Mouse (Mus musculus): Measurements from ENCODE around the gene Tex26. TPM values are rescaled to one million over a fixed set of nuclear protein-coding genes. Genes with fewer than 3 reads are reported as not detected.

The Tex26 gene
- total RNA-seq (2021), result 1 to 10 TPM in 1 of 2 experiments, not detected in 1; 1.0 TPM

GRCm38 (mm10) chr5:149439531-149440179 is at the start of gene Tex26:
Tex26 (plus strand) TSS chr5:149439660.
- intact Hi-C loops (cut with DNase I), result no loop called here
- peak; percentile 40 to 86 for DNase-seq (ENCODE audit: extremely low spot score in 1 of 2, low spot score in 2 of 2)

- intact Hi-C loops (cut with DNase I), result no loop called here
- DNase-seq (ENCODE audit: extremely low spot score in 1 of 2, low spot score in 2 of 2), result no peak
Measured at GRCm38 (mm10) chr5:149391574-149392375, 47.7 kb upstream of the Tex26 start.

- intact Hi-C loops (cut with DNase I), result no loop called here
- DNase-seq (ENCODE audit: extremely low spot score in 1 of 2, low spot score in 2 of 2), result no peak
Measured at GRCm38 (mm10) chr5:149392420-149392988, 47.0 kb upstream of the Tex26 start.

DNA sequence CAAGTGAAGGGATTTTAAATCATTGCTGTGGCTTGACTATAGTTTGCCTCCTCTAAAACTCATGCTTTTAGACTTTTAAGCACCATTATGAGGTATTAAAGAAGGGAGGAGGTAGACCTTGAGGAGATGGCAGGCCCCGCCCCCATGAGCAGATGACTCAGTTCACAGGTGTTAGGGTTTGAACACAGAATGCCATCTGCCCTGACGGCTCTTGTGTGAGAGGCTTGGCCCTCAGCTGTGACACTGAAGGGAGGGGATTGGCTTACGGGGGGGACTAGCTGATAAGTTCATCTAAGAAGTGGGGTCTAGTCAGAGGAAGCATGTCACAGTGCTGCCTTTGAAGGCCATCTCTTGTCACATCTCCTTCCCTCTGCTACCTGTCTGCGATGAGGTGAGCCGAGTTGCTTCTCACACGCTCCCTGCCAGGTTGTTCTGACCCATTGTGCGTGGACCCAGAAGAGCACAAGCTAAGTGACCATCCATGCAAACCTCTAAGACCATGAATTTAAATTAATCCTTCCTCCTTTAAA is 37.9 kb upstream of the Tex26 start:
- no peak for DNase-seq (ENCODE audit: extremely low spot score in 1 of 2, low spot score in 2 of 2)
- intact Hi-C loops (cut with DNase I), result no loop called here

DNA sequence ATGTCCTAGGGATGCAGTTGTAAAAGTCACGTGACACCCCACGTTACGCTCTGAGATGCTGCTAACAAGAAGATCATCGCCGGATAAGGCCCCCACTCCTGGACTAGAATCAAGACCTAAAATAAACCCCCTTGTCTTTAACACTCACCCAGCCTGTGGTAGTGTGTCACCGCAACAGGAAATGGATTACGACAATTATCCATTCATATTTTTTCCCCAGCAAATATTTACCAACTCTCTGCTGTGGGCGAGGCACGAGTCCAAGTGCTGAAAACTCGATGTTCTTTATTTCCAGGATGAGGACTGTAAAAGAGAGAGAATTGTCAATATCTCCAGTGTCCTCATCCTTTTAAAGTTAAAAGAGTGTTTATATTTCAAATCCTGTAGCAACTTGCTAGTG is 37.4 kb upstream of the Tex26 start:
- no peak for DNase-seq (ENCODE audit: extremely low spot score in 1 of 2, low spot score in 2 of 2)
- intact Hi-C loops (cut with DNase I), result no loop called here

DNA sequence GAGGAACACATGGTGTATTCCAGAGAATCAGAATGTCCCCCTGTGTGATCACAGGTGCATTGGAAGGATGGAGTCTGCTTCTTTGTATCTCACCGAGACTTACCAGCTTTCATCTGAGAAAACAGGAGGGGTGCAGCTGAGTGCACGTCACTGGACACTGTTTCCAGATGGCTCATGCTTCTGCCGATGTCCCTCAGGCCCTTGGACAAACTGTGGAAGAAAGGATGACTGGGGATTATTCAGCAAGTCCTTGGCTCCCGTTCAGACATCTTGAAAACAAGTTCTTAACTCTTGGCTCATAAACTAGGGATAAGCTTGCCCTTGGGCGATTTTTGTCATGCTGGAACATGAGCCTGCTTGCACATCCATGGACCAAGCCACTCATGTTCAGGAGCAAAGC is 36.1 kb upstream of the Tex26 start:
- intact Hi-C loops (cut with DNase I), result no loop called here
- DNase-seq (ENCODE audit: extremely low spot score in 1 of 2, low spot score in 2 of 2), result no peak

DNA sequence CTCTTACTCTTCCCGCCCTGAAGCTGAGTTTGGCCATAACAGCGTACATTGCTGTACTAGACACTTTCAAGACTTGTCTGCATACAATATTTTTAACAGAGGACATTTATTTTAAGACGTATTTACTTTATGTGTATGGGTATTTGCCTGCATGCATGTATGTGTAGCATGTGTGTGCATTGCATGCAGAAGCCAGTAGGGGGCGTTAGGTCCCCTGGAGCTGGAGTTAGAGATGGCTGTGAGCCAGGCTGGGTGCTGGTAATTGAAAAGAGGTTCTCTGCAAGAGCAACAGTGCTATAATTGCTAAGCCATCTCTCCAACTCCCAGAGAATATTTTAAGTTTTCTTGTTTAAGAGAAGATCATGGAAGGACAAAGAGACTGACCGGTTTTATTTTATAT is 34.8 kb upstream of the Tex26 start:
- intact Hi-C loops (cut with DNase I), result no loop called here
- no peak for DNase-seq (ENCODE audit: extremely low spot score in 1 of 2, low spot score in 2 of 2)

GRCm38 (mm10) chr5:149406791-149407276 is 32.6 kb upstream of the Tex26 start:
- intact Hi-C loops (cut with DNase I), result no loop called here
- peak in 1 of 2 experiments; percentile 62 for DNase-seq (ENCODE audit: extremely low spot score in 1 of 2, low spot score in 2 of 2)

DNA sequence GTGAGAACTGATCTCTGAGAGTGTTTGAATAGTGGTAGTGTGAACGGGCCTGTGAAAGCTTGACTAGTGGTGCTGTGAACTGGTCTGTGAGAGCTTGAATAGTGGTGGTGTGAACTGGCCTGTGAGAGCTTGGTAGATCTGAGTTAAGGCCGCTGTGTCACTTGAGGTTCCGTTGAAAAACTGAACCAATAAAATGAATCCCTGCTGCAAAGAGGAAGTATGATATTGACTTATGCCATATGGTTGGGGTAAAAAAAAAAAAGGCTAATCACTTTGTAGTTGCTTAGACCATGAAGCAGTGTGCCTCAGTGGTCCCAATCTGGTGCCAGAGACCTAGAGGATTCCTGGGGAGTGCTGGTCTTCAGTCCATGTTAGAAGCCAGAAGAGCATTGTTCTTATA is 30.0 kb upstream of the Tex26 start:
- DNase-seq (ENCODE audit: extremely low spot score in 1 of 2, low spot score in 2 of 2), result no peak
- intact Hi-C loops (cut with DNase I), result no loop called here

DNA sequence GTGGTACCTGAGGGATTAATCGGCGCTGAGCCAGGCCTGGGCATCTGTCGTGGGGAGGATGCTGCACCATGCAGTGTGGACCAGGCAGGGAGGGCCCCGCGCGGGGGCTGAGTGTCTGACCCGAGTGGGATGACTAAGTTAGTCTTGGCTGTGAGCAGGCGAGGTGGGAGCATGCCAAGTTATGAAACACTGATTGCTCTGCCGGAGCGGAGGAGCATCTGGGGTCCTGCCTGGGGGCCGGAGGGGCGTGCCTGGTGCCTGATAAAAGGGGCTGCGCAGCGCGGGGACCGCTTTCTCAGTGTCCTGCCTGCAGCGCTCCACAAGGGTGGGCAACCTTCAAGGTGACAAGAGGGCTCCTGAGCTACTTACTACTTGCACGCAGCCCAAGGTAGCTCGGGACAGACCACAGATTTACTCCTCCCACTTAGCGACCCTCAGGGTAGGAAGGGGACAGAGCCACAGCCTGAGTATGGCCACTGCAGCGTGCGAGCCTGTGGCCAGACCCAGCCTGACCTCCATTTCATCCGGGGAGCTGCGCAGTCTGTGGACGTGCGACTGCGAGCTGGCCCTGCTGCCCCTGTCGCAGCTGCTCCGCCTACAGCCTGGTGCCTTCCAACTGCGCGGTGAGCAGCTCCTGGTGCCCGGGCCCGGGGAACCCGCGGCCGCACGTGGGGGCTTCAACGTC is 27.8 kb upstream of the Tex26 start, which contains the start of gene Medag:
TSS of gene Medag (plus strand) at position 241 of the 685 bp plus-strand sequence.
- intact Hi-C loops (cut with DNase I), result no loop called here
- peak; percentile 27 to 79 for DNase-seq (ENCODE audit: extremely low spot score in 1 of 2, low spot score in 2 of 2)

- DNase-seq (ENCODE audit: extremely low spot score in 1 of 2, low spot score in 2 of 2), result no peak
- intact Hi-C loops (cut with DNase I), result no loop called here
Measured at GRCm38 (mm10) chr5:149412194-149412575, 27.3 kb upstream of the Tex26 start.

- intact Hi-C loops (cut with DNase I), result no loop called here
Measured at GRCm38 (mm10) chr5:149412671-149413070, 26.8 kb upstream of the Tex26 start.

DNA sequence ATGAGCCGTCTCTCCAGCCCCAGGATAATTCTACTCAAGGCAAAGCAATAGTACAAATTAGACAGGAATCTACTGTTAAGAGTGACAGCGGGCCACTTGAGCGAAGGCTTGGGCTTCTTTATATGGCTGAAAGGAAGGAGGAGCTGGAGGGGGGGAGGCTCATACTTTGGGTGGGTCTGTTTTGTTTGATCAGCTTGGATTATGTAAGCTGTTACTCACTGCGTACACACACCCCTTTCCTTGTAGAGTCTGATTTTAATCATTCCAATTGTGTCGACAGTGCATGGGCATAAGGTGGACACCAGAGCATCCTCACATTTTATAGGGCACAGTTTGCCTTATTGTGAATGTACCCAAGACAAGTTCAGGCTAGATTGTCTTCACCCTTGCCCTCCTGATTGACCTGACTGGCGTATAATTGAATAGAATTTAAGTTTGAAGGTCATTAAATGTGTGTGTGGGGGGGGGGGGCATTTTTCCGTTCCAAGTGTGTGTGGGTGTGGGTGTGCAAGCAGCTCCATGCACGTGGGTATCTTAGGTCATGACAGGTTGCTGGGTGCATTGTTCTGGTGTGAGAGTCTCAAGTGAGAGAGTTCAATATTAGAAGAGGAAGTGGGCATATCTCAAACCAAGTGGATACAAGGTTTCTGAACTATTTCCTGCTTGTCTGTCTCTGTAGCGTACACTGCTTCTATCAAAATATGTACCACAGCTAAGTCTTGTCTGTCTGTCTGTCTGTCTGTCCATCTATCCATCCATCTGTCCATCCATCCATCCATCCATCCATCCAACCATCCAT is 24.9 kb upstream of the Tex26 start:
- intact Hi-C loops (cut with DNase I), result no loop called here
- DNase-seq (ENCODE audit: extremely low spot score in 1 of 2, low spot score in 2 of 2), result no peak

More at GRCm38 (mm10) chr5:149412671-149413070, 26.8 kb upstream of the Tex26 start:
- no peak for DNase-seq (ENCODE audit: extremely low spot score in 1 of 2, low spot score in 2 of 2)

GRCm38 (mm10) chr5:149417381-149417780 is 22.1 kb upstream of the Tex26 start:
- intact Hi-C loops (cut with DNase I), result no loop called here
- DNase-seq (ENCODE audit: extremely low spot score in 1 of 2, low spot score in 2 of 2), result no peak

- intact Hi-C loops (cut with DNase I), result no loop called here
- no peak for DNase-seq (ENCODE audit: extremely low spot score in 1 of 2, low spot score in 2 of 2)
Measured at GRCm38 (mm10) chr5:149426525-149426924, 12.9 kb upstream of the Tex26 start.

GRCm38 (mm10) chr5:149427277-149428060 is 12.0 kb upstream of the Tex26 start:
- intact Hi-C loops (cut with DNase I), result no loop called here
- no peak for DNase-seq (ENCODE audit: extremely low spot score in 1 of 2, low spot score in 2 of 2)

DNA sequence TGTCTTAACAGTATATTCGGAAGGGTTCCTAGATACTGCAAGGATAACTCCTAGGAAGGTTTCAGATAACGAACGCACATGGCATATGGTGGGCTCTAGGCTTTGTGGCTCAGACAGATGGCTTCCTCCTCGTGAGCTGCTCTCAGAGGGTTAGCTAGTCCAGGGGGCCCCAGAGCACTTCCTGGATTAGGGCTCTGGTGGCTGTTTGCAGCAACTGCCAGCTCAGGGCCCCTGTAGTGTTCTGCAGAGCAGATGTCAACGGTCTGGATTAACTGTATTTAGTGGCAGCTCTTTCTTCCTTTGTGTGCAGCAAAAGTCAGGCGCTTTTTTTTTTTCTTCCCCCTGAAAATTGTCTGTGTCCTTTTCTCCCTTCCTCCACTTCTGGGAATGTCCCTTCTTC is 11.1 kb upstream of the Tex26 start:
- DNase-seq (ENCODE audit: extremely low spot score in 1 of 2, low spot score in 2 of 2), result no peak
- intact Hi-C loops (cut with DNase I), result no loop called here
